Mouse (Mus musculus): ENCODE results near the gene Kdm4c. TPM values are rescaled to one million over a fixed set of nuclear protein-coding genes. Genes with fewer than 3 reads are reported as not detected.
"Not testable (repeated sequence)": the region's sequence is repeated elsewhere in the genome, so short reads cannot be mapped to it uniquely, and the experiment has no call there.

Kdm4c gene
- polyA plus RNA-seq (2014; fragmentation: Nextera tagmentation; extraction: Ambion mirVana) = 14.3 and 20.5 TPM in 2 replicates

GRCm38 (mm10) chr4:74242176-74242575, at the start of gene Kdm4c:
Gene Kdm4c (plus strand): TSS chr4:74242497.
- Histone ChIP-seq H3K9ac (replicated peaks; ENCODE audit: low read length) (no peak within 1 kb of the TSS), H3K4me1 (ENCODE audit: control insufficient read depth, insufficient read depth, low read length) (no peaks in the 10 kb centered on the region), H3K27me3 (ENCODE audit: control insufficient read depth, insufficient read depth, low read length) (no peaks in the 10 kb centered on the region), H3K4me2 (ENCODE audit: low read length) (no peak within 1 kb of the TSS), H3K4me3 (replicated peaks; ENCODE audit: low read depth, low read length) (no peak within 1 kb of the TSS), H3K36me3 (ENCODE audit: control insufficient read depth, insufficient read depth, low read length) (no peaks in the 10 kb centered on the region), H3K9me3 (ENCODE audit: control insufficient read depth, low read length) (no peaks in the 10 kb centered on the region), H3K27ac (replicated peaks; ENCODE audit: low read depth, low read length) (no peak within 1 kb of the TSS)
- ATAC-seq (ENCODE audit: low FRiP score, low TSS enrichment) = no peak
- DNase-seq = no peak
- 75% methylated on average over 1 of the region's 1 CpGs for WGBS

- DNase-seq (no peak), ATAC-seq (ENCODE audit: low FRiP score, low TSS enrichment) (no peak)
- Histone ChIP-seq H3K4me1 (ENCODE audit: control insufficient read depth, insufficient read depth, low read length) (no peaks in the 10 kb centered on the region), H3K9me3 (ENCODE audit: control insufficient read depth, low read length) (no peaks in the 10 kb centered on the region), H3K9ac (replicated peaks; ENCODE audit: low read length) (no peak overlapping the region), H3K27ac (replicated peaks; ENCODE audit: low read depth, low read length) (no peak overlapping the region), H3K36me3 (ENCODE audit: control insufficient read depth, insufficient read depth, low read length) (no peaks in the 10 kb centered on the region), H3K4me3 (replicated peaks; ENCODE audit: low read depth, low read length) (no peak overlapping the region), H3K4me2 (ENCODE audit: low read length) (no peak overlapping the region), H3K27me3 (ENCODE audit: control insufficient read depth, insufficient read depth, low read length) (no peaks in the 10 kb centered on the region)
Measured at GRCm38 (mm10) chr4:74201281-74201811, 41.0 kb upstream of the Kdm4c start.

- 0 out of 2 replicates have a peak, but pooled peaks have one; percentile 14 for ATAC-seq (ENCODE audit: low FRiP score, low TSS enrichment)
- H3K9me3 ChIP-seq (ENCODE audit: control insufficient read depth, low read length); H3K27me3 ChIP-seq (ENCODE audit: control insufficient read depth, insufficient read depth, low read length); H3K4me2 ChIP-seq (ENCODE audit: low read length); H3K4me3 ChIP-seq (replicated peaks; ENCODE audit: low read depth, low read length); H3K36me3 ChIP-seq (ENCODE audit: control insufficient read depth, insufficient read depth, low read length); H3K27ac ChIP-seq (replicated peaks; ENCODE audit: low read depth, low read length); H3K9ac ChIP-seq (replicated peaks; ENCODE audit: low read length); DNase-seq; H3K4me1 ChIP-seq (ENCODE audit: control insufficient read depth, insufficient read depth, low read length): not testable (repeated sequence)
- WGBS = 88% methylated on average over 1 of the region's 1 CpGs
Measured at GRCm38 (mm10) chr4:74221780-74222179, 20.5 kb upstream of the Kdm4c start.

- Histone ChIP-seq H3K9ac (replicated peaks; ENCODE audit: low read length) (no peak overlapping the region), H3K4me2 (ENCODE audit: low read length) (no peak overlapping the region), H3K27me3 (ENCODE audit: control insufficient read depth, insufficient read depth, low read length) (no peaks in the 10 kb centered on the region), H3K4me1 (ENCODE audit: control insufficient read depth, insufficient read depth, low read length) (no peaks in the 10 kb centered on the region), H3K27ac (replicated peaks; ENCODE audit: low read depth, low read length) (no peak overlapping the region), H3K9me3 (ENCODE audit: control insufficient read depth, low read length) (no peaks in the 10 kb centered on the region), H3K4me3 (replicated peaks; ENCODE audit: low read depth, low read length) (no peak overlapping the region), H3K36me3 (ENCODE audit: control insufficient read depth, insufficient read depth, low read length) (no peaks in the 10 kb centered on the region)
- ATAC-seq (ENCODE audit: low FRiP score, low TSS enrichment) = no peak
- DNase-seq = peak; percentile 47
- WGBS = 50% methylated on average over 3 of the region's 3 CpGs
Measured at GRCm38 (mm10) chr4:74222360-74222759, 19.9 kb upstream of the Kdm4c start.

DNA sequence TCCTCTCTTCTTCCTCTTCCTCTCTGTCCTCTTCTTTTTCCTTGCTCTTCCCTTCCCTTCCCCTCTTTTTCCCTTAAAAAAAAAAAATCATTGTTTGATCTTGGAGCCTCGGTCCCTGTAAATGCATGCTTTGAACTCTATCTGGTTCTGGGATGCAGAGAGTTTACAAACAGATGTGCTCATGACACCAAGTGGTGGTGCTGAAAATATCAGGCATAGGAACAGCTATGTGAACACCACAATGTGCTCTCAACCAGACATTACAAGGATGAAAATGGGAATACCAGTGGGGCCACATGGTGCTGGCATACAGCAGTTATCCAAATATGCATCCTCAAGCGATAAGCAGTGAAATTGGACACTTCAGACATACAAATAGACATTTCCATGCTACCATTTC, 18.1 kb upstream of the Kdm4c start:
- peak; percentile 12 for DNase-seq

DNA sequence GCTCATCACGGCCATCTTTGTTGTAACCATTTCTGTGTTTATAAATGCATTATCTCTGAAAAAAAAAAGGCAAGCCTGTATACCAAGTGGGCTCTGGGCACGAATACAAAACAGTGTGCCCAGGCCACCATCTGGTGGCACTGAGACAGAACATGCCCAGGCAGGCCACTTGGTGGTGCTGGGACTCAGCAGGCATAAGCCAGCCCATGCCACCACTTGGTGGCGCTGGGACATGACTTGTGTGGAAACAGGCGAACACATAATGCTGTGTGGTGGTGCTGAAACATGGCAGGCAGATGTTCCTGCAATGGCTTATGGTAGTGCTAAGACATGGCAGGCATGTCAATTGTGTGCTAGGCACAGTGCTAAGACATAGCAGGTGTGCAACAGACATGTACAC, 11.3 kb upstream of the Kdm4c start:
- H3K9ac ChIP-seq (replicated peaks; ENCODE audit: low read length) = no peak overlapping the region
- WGBS = 77% methylated on average over 4 of the region's 4 CpGs
- H3K36me3 ChIP-seq (ENCODE audit: control insufficient read depth, insufficient read depth, low read length) = no peaks in the 10 kb centered on the region
- no peaks in the 10 kb centered on the region for H3K9me3 ChIP-seq (ENCODE audit: control insufficient read depth, low read length)
- H3K4me1 ChIP-seq (ENCODE audit: control insufficient read depth, insufficient read depth, low read length) = no peaks in the 10 kb centered on the region
- H3K4me3 ChIP-seq (replicated peaks; ENCODE audit: low read depth, low read length) = no peak overlapping the region
- no peaks in the 10 kb centered on the region for H3K27me3 ChIP-seq (ENCODE audit: control insufficient read depth, insufficient read depth, low read length)
- DNase-seq = peak; percentile 10
- H3K4me2 ChIP-seq (ENCODE audit: low read length) = no peak overlapping the region
- ATAC-seq (ENCODE audit: low FRiP score, low TSS enrichment) = peak; percentile 29
- H3K27ac ChIP-seq (replicated peaks; ENCODE audit: low read depth, low read length) = no peak overlapping the region

More for the DNA sequence above, 18.1 kb upstream of the Kdm4c start:
- H3K27ac ChIP-seq (replicated peaks; ENCODE audit: low read depth, low read length) = no peak overlapping the region
- 73% methylated on average over 2 of the region's 2 CpGs for WGBS
- no peak overlapping the region for H3K4me3 ChIP-seq (replicated peaks; ENCODE audit: low read depth, low read length)
- no peak for ATAC-seq (ENCODE audit: low FRiP score, low TSS enrichment)
- H3K9ac ChIP-seq (replicated peaks; ENCODE audit: low read length) = no peak overlapping the region
- no peaks in the 10 kb centered on the region for H3K4me1 ChIP-seq (ENCODE audit: control insufficient read depth, insufficient read depth, low read length)
- H3K27me3 ChIP-seq (ENCODE audit: control insufficient read depth, insufficient read depth, low read length) = no peaks in the 10 kb centered on the region
- no peaks in the 10 kb centered on the region for H3K36me3 ChIP-seq (ENCODE audit: control insufficient read depth, insufficient read depth, low read length)
- no peaks in the 10 kb centered on the region for H3K9me3 ChIP-seq (ENCODE audit: control insufficient read depth, low read length)
- no peak overlapping the region for H3K4me2 ChIP-seq (ENCODE audit: low read length)

GRCm38 (mm10) chr4:74231405-74231804, 10.9 kb upstream of the Kdm4c start:
- WGBS = 69% methylated on average over 5 of the region's 5 CpGs
- Histone ChIP-seq H3K4me1 (ENCODE audit: control insufficient read depth, insufficient read depth, low read length) (no peaks in the 10 kb centered on the region), H3K4me2 (ENCODE audit: low read length) (no peak overlapping the region), H3K27ac (replicated peaks; ENCODE audit: low read depth, low read length) (no peak overlapping the region), H3K4me3 (replicated peaks; ENCODE audit: low read depth, low read length) (no peak overlapping the region), H3K9ac (replicated peaks; ENCODE audit: low read length) (no peak overlapping the region), H3K9me3 (ENCODE audit: control insufficient read depth, low read length) (no peaks in the 10 kb centered on the region), H3K27me3 (ENCODE audit: control insufficient read depth, insufficient read depth, low read length) (no peaks in the 10 kb centered on the region), H3K36me3 (ENCODE audit: control insufficient read depth, insufficient read depth, low read length) (no peaks in the 10 kb centered on the region)
- peak; percentile 67 for DNase-seq
- peak; percentile 28 for ATAC-seq (ENCODE audit: low FRiP score, low TSS enrichment)

- no peak overlapping the region for H3K9ac ChIP-seq (replicated peaks; ENCODE audit: low read length)
- no peak overlapping the region for H3K27ac ChIP-seq (replicated peaks; ENCODE audit: low read depth, low read length)
- no peaks in the 10 kb centered on the region for H3K4me1 ChIP-seq (ENCODE audit: control insufficient read depth, insufficient read depth, low read length)
- no peaks in the 10 kb centered on the region for H3K27me3 ChIP-seq (ENCODE audit: control insufficient read depth, insufficient read depth, low read length)
- DNase-seq (no peak), ATAC-seq (ENCODE audit: low FRiP score, low TSS enrichment) (no peak)
- no peak overlapping the region for H3K4me3 ChIP-seq (replicated peaks; ENCODE audit: low read depth, low read length)
- no peaks in the 10 kb centered on the region for H3K36me3 ChIP-seq (ENCODE audit: control insufficient read depth, insufficient read depth, low read length)
- H3K4me2 ChIP-seq (ENCODE audit: low read length) = no peak overlapping the region
- H3K9me3 ChIP-seq (ENCODE audit: control insufficient read depth, low read length) = no peaks in the 10 kb centered on the region
- WGBS = 81% methylated on average over 3 of the region's 3 CpGs
Measured at GRCm38 (mm10) chr4:74233534-74233933, 8.8 kb upstream of the Kdm4c start.

GRCm38 (mm10) chr4:74251348-74252244, 9.3 kb downstream of the Kdm4c start:
- H3K27me3 ChIP-seq (ENCODE audit: control insufficient read depth, insufficient read depth, low read length) = no peaks in the 10 kb centered on the region
- DNase-seq = peak; percentile 99
- peak overlapping the region; percentile 90 for H3K9ac ChIP-seq (replicated peaks; ENCODE audit: low read length)
- peaks cover 4% of the 10 kb centered on the region for H3K4me1 ChIP-seq (ENCODE audit: control insufficient read depth, insufficient read depth, low read length)
- peak; percentile 98 for ATAC-seq (ENCODE audit: low FRiP score, low TSS enrichment)
- peak overlapping the region; percentile 90 for H3K4me3 ChIP-seq (replicated peaks; ENCODE audit: low read depth, low read length)
- H3K9me3 ChIP-seq (ENCODE audit: control insufficient read depth, low read length) = no peaks in the 10 kb centered on the region
- peak overlapping the region; percentile 77 for H3K4me2 ChIP-seq (ENCODE audit: low read length)
- peak overlapping the region; percentile 87 for H3K27ac ChIP-seq (replicated peaks; ENCODE audit: low read depth, low read length)
- under 1% methylated on average over 68 of the region's 68 CpGs for WGBS
- H3K36me3 ChIP-seq (ENCODE audit: control insufficient read depth, insufficient read depth, low read length) = no peaks in the 10 kb centered on the region
